Mouse (Mus musculus) layer of hippocampus, adult 2 months (tissue): Measurements from ENCODE around the gene Pitpnb. TPM values are rescaled to one million over a fixed set of nuclear protein-coding genes. Genes with fewer than 3 reads are reported as not detected.
A peak's percentile ranks its signal among the peaks of the same experiment; 100 is the strongest.

ENCODE experiments used
- DNase-seq, 2 experiments: peaks; one replicate each; pipeline ENCODE4 v3.0.0; 2022; ENCODE audit warnings: low spot score in 2 of 2
- H3K27ac ChIP-seq: fragments of 200-600 bp; 2 replicates; pipeline ENCODE4 v1.8.1; 2022
- H3K4me3 ChIP-seq: fragments of 200-600 bp; 2 replicates; pipeline ENCODE4 v1.8.1; 2022; ENCODE audit warnings: mild to moderate bottlenecking
- CTCF ChIP-seq: fragments of 200-600 bp; conservative IDR thresholded peaks from 2 replicates; pipeline ENCODE4 v1.8.1; 2022; ENCODE audit warnings: antibody characterized with exemption, mild to moderate bottlenecking, moderate library complexity
- total RNA-seq, 2 experiments: library from RNA; stranded (reverse); gene quantifications; 2 replicates each; pipeline ENCODE4 v1.2.3; 2021

The Pitpnb gene
- total RNA-seq, 2 experiments from 2014 or later: 80.2 to 82.3 TPM

- DNase-seq: no peak
- Histone ChIP-seq H3K27ac (no peak overlapping the region), H3K4me3 (peak overlapping the region; percentile 73; the same call in 1 of the 2 replicates)
- no peak for TF ChIP-seq CTCF
Measured at GRCm38 (mm10) chr5:111415575-111415974, 85.0 kb downstream of the Pitpnb start.

GRCm38 (mm10) chr5:111416048-111416447, 85.5 kb downstream of the Pitpnb start:
- H3K27ac ChIP-seq: no peak overlapping the region
- TF ChIP-seq CTCF: peak; percentile 48
- no peak for DNase-seq
- H3K4me3 ChIP-seq: peak overlapping the region; percentile 73

- peak; percentile 86 to 89 for DNase-seq
- Histone ChIP-seq H3K4me3 (peak within 1 kb of the TSS; percentile 73), H3K27ac (peak within 1 kb of the TSS; percentile 88)
- no peak for TF ChIP-seq CTCF
Measured at GRCm38 (mm10) chr5:111416591-111417374, 86.2 kb downstream of the Pitpnb start, which contains the start of gene Mn1. Gene Mn1 (plus strand): TSS chr5:111417362.

GRCm38 (mm10) chr5:111417378-111418131, 87.0 kb downstream of the Pitpnb start:
- Histone ChIP-seq H3K27ac (peak overlapping the region; percentile 88), H3K4me3 (peak overlapping the region; percentile 73)
- no peak for TF ChIP-seq CTCF
- DNase-seq: no peak

GRCm38 (mm10) chr5:111418202-111419120, 87.9 kb downstream of the Pitpnb start:
- H3K27ac ChIP-seq: peak overlapping the region; percentile 88
- H3K4me3 ChIP-seq: peak overlapping the region; percentile 73
- TF ChIP-seq CTCF: no peak
- no peak for DNase-seq

- Histone ChIP-seq H3K27ac (peak overlapping the region; percentile 88), H3K4me3 (peak overlapping the region; percentile 73)
- no peak for TF ChIP-seq CTCF
- peak in 1 of 2 experiments; percentile 31 for DNase-seq
Measured at GRCm38 (mm10) chr5:111419121-111419881, 88.7 kb downstream of the Pitpnb start.

- TF ChIP-seq CTCF: no peak
- Histone ChIP-seq H3K4me3 (peak overlapping the region; percentile 73), H3K27ac (peak overlapping the region; percentile 88)
- DNase-seq: no peak
Measured at GRCm38 (mm10) chr5:111420011-111420691, 89.6 kb downstream of the Pitpnb start.

- H3K4me3 ChIP-seq: peak overlapping the region; percentile 73
- no peak for DNase-seq
- H3K27ac ChIP-seq: peak overlapping the region; percentile 88
- no peak for TF ChIP-seq CTCF
Measured at GRCm38 (mm10) chr5:111420896-111421295, 90.3 kb downstream of the Pitpnb start.

GRCm38 (mm10) chr5:111421424-111421823, 90.9 kb downstream of the Pitpnb start:
- TF ChIP-seq CTCF: no peak
- Histone ChIP-seq H3K4me3 (peak overlapping the region; percentile 73), H3K27ac (peak overlapping the region; percentile 88)
- no peak for DNase-seq

- TF ChIP-seq CTCF: no peak
- no peak for DNase-seq
- H3K27ac ChIP-seq: peak overlapping the region; percentile 88
- peak overlapping the region; percentile 73 for H3K4me3 ChIP-seq
Measured at GRCm38 (mm10) chr5:111422058-111422800, 91.7 kb downstream of the Pitpnb start.
